Comparison of ENCODE assay signal across 8 mouse cellular contexts in the genomic region with DNA sequence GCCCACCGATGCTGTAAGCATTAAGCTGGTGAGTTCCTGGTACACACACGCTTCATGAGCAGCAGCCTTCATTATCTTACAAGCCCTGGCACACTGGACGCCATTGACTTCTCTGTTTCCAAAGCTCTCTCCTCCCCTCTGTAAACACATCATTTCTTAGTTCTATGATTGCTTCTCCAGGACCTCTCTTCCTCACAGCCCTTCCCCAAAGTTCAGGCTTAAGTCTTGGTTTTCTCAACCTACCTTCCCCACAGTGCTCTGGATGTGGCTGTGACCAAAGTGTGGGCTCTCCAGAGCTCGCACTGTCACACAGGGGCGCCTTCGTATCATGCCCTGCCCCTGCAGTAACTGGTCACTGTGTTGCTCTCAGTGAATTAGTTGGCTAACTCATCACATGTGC. TPM values are rescaled to one million over a fixed set of nuclear protein-coding genes. Genes with fewer than 3 reads are reported as not detected.
DNase-seq lines count a peak whose midpoint lies in the region; ATAC-seq lines count a peak whose summit lies in the region.

A gene (minus strand): TSS at position 101 of the 400 bp plus-strand sequence.

- H3K27me3 ChIP-seq in hindbrain, embryonic 16.5 days (replicated peaks; ENCODE audit: control insufficient read depth, insufficient read depth, low read length): no peaks in the 10 kb centered on the region

- no peak within 1 kb of the TSS for H3K4me2 ChIP-seq in hindbrain, embryonic 16.5 days (ENCODE audit: low read length)

- H3K4me1 ChIP-seq in hindbrain, embryonic 16.5 days (ENCODE audit: control insufficient read depth, insufficient read depth, low read depth, low read length): peaks cover 7% of the 10 kb centered on the region; the same call in 1 of the 2 replicates

- H3K79me2 ChIP-seq in macrophage (ENCODE audit: inconsistent target): no peaks in the 10 kb centered on the region

- no peak within 1 kb of the TSS for H3K4me3 ChIP-seq in hindbrain, embryonic 16.5 days (ENCODE audit: low read length)
- H3K4me3 ChIP-seq in macrophage (ENCODE audit: inconsistent target): no peak within 1 kb of the TSS

- H3K36me3 ChIP-seq in hindbrain, embryonic 16.5 days (ENCODE audit: control insufficient read depth, insufficient read depth, low read length): no peaks in the 10 kb centered on the region
- H3K36me3 ChIP-seq in macrophage (ENCODE audit: inconsistent target): no peaks in the 10 kb centered on the region

- ATAC-seq in hindbrain, embryonic 16.5 days: no peak

- WGBS in hindbrain, embryonic 16.5 days: 95% methylated on average over 6 of the region's 6 CpGs
- 86% methylated on average over 6 of the region's 6 CpGs for WGBS in macrophage (ENCODE audit: missing documents)

- DNase-seq in adrenal gland, adult 18-20 months (ENCODE audit: low spot score in 2 of 2): no peak
- no peak for DNase-seq in adrenal gland, adult (ENCODE audit: inconsistent age in 2 of 2, low spot score in 1 of 2)
- no peak for DNase-seq in adrenal gland, adult 2 months
- no peak for DNase-seq in gastrocnemius, postnatal 10 days
- no peak for DNase-seq in embryo, embryonic 10.5 days (ENCODE audit: low spot score)
- no peak for DNase-seq in thymus, postnatal 10 days (ENCODE audit: low spot score in 2 of 2)

- no peak within 1 kb of the TSS for H3K9ac ChIP-seq in hindbrain, embryonic 16.5 days (ENCODE audit: low read depth, low read length)

- no peaks in the 10 kb centered on the region for H3K9me3 ChIP-seq in hindbrain, embryonic 16.5 days (ENCODE audit: control insufficient read depth, low read length)

- no peak within 1 kb of the TSS for H3K27ac ChIP-seq in hindbrain, embryonic 16.5 days (ENCODE audit: low read depth, low read length)
- H3K27ac ChIP-seq in macrophage: no peak within 1 kb of the TSS

RNA-seq across cellular contexts. Expression of the gene that starts here (rescaled TPM):
- total RNA-seq in adrenal gland, adult 18-20 months (2021): 100 to 1,000 TPM; 112 to 141 TPM
- 100 to 1,000 TPM in 1 of 2 experiments, 10 to 100 TPM in 1; 80.4 to 133 TPM for total RNA-seq in adrenal gland, adult 2 months (2021)
- polyA plus RNA-seq in adrenal gland, adult 2 months (2012; rRNA removed): 158 and 160 TPM in 2 replicates
- total RNA-seq in gastrocnemius, postnatal 10 days (2021): 100 to 1,000 TPM; 158 to 160 TPM
- polyA plus RNA-seq in hindbrain, embryonic 16.5 days (2015; fragmentation: Nextera tagmentation; extraction: Ambion mirVana): 641 and 689 TPM in 2 replicates
- total RNA-seq in macrophage (2018; cell fraction: chromatin; rRNA removed): 100 to 1,000 TPM in 5 of 26 experiments, 10 to 100 TPM in 21; 13.6 to 271 (median 40.6) TPM
- total RNA-seq in macrophage (2018; cell fraction: cytosol; rRNA removed): 100 to 1,000 TPM in 17 of 26 experiments, 10 to 100 TPM in 9; 75.0 to 407 (median 123) TPM
- total RNA-seq in macrophage (2018; cell fraction: nucleus; rRNA removed): 100 to 1,000 TPM in 14 of 26 experiments, 10 to 100 TPM in 12; 33.0 to 409 (median 127) TPM
- polyA plus RNA-seq in macrophage (2018): 71.8 to 155 TPM (median 82.8 TPM) in 3 replicates
